Mouse (Mus musculus) G1E (cell line): ENCODE measurements around the gene Akt3.

Source experiments
- CTCF ChIP-seq: IDR thresholded peaks from 2 replicates; pipeline ENCODE4 v1.5.1; 2012; ENCODE audit warnings: low read depth, low read length, inconsistent platforms, mixed read lengths
- GATA1 ChIP-seq: IDR thresholded peaks from 2 replicates; pipeline ENCODE4 v1.6.1; 2012; ENCODE audit warnings: borderline replicate concordance, low read length, inconsistent platforms, mixed read lengths
- GATA2 ChIP-seq: IDR thresholded peaks from 2 replicates; pipeline ENCODE4 v1.6.1; 2012; ENCODE audit warnings: low read depth, low read length, inconsistent platforms, borderline replicate concordance
- POLR2AphosphoS5 ChIP-seq: IDR thresholded peaks from 2 replicates; pipeline ENCODE4 v1.6.1; 2012; ENCODE audit warnings: low read depth, low read length, inconsistent platforms; ENCODE audit not compliant: insufficient replicate concordance
- TAL1 ChIP-seq: conservative IDR thresholded peaks from 2 replicates; pipeline ENCODE4 v1.6.1; 2012; ENCODE audit warnings: low read depth, low read length, inconsistent platforms, mixed read lengths

DNA sequence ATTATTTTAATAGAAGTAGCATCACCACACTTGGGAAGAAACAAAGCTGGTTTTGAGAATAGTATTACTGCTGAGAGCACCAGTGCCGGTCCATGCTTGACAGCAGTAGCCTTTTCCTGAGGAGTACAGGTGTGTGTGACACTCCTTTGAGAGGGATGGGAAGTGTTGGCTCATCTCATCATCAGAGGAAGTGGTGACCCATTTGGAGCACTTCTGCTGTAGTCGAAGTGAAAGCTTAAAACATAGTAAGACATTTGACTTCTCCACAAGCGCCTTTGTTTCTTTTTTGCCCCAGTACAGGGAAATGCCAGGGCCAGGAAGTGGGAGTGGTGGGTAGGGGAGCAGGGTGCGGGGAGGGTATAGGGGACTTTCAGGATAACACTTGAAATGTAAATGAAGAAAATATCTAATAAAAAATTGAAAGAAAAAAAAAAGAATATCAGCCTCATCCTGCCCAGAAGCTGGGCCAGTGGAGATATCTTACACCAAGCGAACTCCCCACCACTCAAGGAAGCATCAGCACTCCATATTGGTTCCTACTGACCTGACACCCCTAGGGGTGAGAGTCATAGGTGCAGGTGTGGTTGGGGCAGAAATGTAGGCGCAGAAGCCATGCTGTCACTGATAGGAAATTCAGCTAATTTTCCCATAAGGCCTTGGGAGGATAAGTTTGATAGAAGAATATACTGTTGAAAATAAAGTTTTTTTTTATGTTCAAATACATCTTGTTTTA is 284.5 kb downstream of the Akt3 start:
- TF ChIP-seq CTCF (no peak), TAL1 (no peak), GATA1 (no peak), POLR2AphosphoS5 (no peak), GATA2 (no peak)
